Mouse (Mus musculus): Measurements from ENCODE around the gene Fam20a. TPM values are rescaled to one million over a fixed set of nuclear protein-coding genes. Genes with fewer than 3 reads are reported as not detected.

The Fam20a gene
- polyA plus RNA-seq, 1 experiment from 2014 or later: 1.8 TPM

DNA sequence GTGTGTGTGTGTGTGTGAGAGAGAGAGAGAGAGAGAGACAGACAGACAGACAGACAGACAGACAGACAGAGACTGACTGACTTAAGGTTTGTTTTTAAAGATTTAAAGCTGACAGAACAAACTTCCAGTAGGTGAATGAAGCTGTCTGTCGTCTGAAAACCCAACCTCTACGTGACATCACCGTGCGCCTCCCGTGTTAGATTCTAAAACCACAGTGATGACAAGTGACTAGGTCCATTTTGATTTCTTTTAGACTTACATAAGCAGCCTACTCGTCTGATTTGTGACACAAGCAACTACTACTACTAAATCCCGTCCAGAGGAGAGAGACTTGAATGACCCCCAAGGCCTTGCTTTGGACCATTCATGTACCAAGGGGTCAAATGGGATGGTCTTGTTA is 48.3 kb downstream of the Fam20a start:
- Histone ChIP-seq H3K27me3 (replicated peaks) (no peaks in the 10 kb centered on the region), H3K4me3 (no peak overlapping the region), H3K9me3 (no peaks in the 10 kb centered on the region), H3K4me1 (no peaks in the 10 kb centered on the region), H3K9ac (no peak overlapping the region), H3K36me3 (peaks cover 10% of the 10 kb centered on the region), H3K27ac (no peak overlapping the region), H3K4me2 (replicated peaks) (no peak overlapping the region)
- ATAC-seq (ENCODE audit: low FRiP score, low read depth): no peak
- WGBS: 89% methylated on average over 7 of the region's 7 CpGs

DNA sequence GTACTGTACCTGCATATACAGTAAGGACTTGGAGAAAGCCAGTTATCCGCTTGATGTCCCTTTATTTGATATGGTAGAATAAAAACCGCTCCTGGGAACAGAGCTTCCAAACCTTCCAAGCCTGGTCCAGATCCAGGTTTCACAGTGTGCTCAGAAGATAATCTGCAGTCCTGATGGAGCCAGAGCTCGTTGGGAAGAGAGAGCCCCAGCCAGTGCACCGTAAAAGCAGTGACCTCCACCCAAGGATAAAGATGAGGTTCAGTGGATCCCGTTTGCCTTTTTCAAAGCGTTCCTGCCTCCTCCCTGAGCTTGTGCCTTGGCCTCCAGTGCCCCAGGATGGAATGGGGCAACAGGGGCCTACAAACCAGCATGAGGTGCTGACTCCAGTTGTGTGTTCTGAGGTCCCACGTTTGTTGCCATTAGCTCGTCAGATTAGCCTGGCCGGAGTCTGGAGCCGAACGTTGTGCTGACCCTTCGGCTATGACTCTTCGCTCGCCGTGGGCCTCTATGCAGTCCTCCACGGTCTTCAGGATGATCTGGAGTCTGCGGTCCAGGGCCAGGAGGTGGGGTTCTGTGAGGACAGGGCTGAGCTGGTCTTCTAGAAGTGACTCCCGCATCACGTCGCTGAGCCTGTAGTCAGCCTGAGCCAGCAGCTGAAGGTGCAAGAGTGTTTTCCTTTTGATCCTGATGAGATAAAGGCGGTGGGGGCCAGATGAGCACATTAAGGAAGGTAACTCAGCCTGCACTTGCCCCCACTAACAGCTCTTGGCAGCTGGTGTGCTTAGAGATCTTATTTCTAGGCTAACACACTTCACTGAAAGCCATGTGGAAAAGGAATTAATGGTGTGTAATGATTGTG is 49.0 kb downstream of the Fam20a start:
- Histone ChIP-seq H3K9ac (no peak overlapping the region), H3K9me3 (no peaks in the 10 kb centered on the region), H3K4me2 (replicated peaks) (no peak overlapping the region), H3K27ac (no peak overlapping the region), H3K36me3 (peaks cover 16% of the 10 kb centered on the region), H3K27me3 (replicated peaks) (no peaks in the 10 kb centered on the region), H3K4me3 (no peak overlapping the region), H3K4me1 (no peaks in the 10 kb centered on the region)
- 81% methylated on average over 21 of the region's 21 CpGs for whole genome bisulfite sequencing
- ATAC-seq (ENCODE audit: low FRiP score, low read depth): no peak

DNA sequence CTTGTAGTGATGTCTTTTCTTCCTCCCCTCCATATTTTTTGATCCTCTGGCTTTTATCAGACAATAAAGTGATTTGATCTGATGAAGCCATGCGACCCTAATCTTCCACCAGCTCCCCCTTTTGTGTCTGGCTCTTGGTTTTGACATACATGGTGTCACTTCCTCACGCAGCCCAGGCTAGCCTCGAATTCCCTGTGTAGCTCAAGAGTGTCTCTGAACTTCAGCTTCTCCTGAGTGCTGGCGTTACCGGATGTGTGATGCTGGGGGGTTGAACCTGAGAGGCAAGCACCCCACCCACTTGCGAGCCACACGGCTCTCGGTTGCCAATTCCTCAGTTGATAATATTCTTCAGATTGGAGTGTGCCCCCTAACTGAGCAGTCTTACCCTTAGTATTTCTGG is 49.7 kb downstream of the Fam20a start:
- no peaks in the 10 kb centered on the region for H3K4me1 ChIP-seq
- peaks cover 23% of the 10 kb centered on the region for H3K36me3 ChIP-seq
- H3K9ac ChIP-seq: no peak overlapping the region
- WGBS: 92% methylated on average over 8 of the region's 8 CpGs
- ATAC-seq (ENCODE audit: low FRiP score, low read depth): no peak
- H3K27me3 ChIP-seq (replicated peaks): no peaks in the 10 kb centered on the region
- H3K9me3 ChIP-seq: no peaks in the 10 kb centered on the region
- H3K4me3 ChIP-seq: no peak overlapping the region
- H3K4me2 ChIP-seq (replicated peaks): no peak overlapping the region
- no peak overlapping the region for H3K27ac ChIP-seq

DNA sequence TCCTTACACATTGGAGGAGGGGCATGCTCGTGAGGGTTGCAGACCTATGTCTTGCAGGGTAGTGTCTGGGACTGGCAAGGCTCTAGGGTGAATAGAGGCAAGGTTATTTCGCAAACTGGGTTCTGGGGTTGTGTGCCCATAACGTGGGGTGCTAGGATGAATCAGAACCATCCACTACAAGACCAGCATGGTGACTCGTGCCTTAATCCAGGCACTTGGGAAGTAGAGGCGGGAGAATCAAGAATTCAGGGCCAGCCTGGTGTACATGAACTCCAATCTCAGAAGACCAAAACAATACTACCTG is 50.1 kb downstream of the Fam20a start:
- H3K4me1 ChIP-seq: no peaks in the 10 kb centered on the region
- no peaks in the 10 kb centered on the region for H3K27me3 ChIP-seq (replicated peaks)
- no peaks in the 10 kb centered on the region for H3K9me3 ChIP-seq
- ATAC-seq (ENCODE audit: low FRiP score, low read depth): no peak
- no peak overlapping the region for H3K27ac ChIP-seq
- no peak overlapping the region for H3K4me3 ChIP-seq
- H3K4me2 ChIP-seq (replicated peaks): no peak overlapping the region
- 87% methylated on average over 5 of the region's 5 CpGs for WGBS
- no peak overlapping the region for H3K9ac ChIP-seq
- H3K36me3 ChIP-seq: peaks cover 27% of the 10 kb centered on the region

DNA sequence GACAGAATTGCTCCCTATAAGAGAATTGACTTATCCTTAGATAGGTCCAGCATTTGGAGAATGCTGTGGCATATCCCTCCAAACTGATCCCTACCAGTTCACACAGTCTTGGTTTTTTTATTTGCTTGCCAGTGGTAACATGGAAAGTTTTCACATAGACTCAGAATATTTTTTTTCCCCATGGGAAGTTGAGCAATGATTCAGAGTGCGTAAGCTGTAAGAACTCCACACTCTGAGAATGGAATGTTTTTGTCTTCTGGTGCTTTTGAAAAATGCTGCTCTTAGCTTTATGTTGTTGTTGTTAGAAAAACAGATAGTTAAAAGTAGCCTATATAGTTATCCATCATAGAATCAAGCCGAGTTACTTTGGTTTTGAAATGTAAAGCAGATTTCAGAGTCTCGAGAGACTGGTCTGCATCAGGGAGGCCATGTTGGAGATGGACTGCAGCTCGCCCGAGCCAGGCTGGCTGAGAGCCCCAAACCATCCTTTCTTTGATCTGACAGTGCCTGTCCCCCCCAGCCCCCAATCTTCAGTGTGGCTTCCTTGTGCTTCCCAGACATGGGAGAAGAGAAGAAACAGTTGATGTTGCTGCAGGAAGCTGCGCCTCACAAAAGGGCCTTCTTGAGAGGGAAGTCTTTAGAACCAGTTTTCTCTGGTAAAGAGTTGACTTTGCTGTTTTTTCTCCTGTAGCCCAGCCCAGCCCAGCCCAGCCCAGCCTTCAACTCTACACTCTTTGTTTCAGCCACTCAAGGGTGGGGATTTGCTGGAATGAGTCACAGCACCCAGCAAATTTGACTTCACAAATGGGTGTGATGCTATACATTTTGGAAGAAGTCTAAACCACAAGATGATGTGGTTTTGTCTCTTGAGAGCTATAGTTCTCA is 50.7 kb downstream of the Fam20a start:
- 81% methylated on average over 6 of the region's 6 CpGs for WGBS
- Histone ChIP-seq H3K9ac (no peak overlapping the region), H3K4me2 (replicated peaks) (no peak overlapping the region), H3K4me1 (no peaks in the 10 kb centered on the region), H3K9me3 (no peaks in the 10 kb centered on the region), H3K36me3 (peaks cover 33% of the 10 kb centered on the region), H3K27ac (0 out of 2 replicates have a peak overlapping the region, but pooled peaks have one; percentile 5), H3K27me3 (replicated peaks) (no peaks in the 10 kb centered on the region), H3K4me3 (no peak overlapping the region)
- ATAC-seq (ENCODE audit: low FRiP score, low read depth): no peak

DNA sequence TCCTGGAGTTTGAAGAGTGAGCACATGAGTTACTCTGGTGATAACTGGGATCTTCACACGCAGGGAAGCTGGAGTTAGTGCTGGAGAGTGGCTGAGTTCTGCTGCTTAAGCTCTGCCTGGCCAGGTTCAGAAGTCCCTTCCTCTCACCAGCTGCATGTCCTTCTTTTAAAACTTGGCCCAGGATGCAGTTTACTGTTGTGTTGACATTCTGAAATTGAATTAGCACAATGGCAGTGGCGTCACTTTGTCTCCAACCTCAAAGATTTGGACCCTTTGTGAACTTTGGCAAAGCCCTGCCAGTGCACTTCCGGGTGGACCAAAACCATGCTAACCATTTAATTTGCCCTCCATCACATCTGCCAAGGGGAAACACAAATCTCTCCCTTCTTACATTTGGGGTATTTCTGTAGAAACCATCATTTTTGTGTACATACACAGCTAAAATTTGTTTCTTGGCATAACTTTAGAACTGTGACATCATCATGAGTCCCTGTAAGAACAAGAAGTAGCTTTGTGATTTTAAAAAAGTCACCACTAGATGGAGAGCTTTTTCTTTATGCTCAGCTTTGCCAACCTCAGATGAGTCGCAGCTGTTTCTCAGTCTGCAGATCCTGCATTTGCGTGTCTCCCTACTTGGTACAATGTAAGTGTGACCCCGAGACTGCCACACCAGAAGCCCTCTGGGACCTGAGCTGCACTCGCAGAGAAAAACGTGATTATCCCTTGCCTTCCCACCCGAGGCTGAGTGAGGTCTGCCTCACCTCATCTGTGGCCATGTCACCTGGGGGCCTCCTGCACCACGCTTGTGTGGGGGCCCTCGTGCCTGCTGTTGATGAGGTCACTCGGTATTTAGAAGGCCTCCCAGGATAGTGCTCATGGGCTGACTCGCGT is 51.8 kb downstream of the Fam20a start:
- ATAC-seq (ENCODE audit: low FRiP score, low read depth): peak; percentile 60
- Histone ChIP-seq H3K9ac (no peak overlapping the region), H3K4me3 (no peak overlapping the region), H3K4me1 (no peaks in the 10 kb centered on the region), H3K27ac (no peak overlapping the region), H3K27me3 (replicated peaks) (no peaks in the 10 kb centered on the region), H3K9me3 (no peaks in the 10 kb centered on the region), H3K4me2 (replicated peaks) (no peak overlapping the region), H3K36me3 (peaks cover 44% of the 10 kb centered on the region)
- 66% methylated on average over 14 of the region's 14 CpGs for WGBS

DNA sequence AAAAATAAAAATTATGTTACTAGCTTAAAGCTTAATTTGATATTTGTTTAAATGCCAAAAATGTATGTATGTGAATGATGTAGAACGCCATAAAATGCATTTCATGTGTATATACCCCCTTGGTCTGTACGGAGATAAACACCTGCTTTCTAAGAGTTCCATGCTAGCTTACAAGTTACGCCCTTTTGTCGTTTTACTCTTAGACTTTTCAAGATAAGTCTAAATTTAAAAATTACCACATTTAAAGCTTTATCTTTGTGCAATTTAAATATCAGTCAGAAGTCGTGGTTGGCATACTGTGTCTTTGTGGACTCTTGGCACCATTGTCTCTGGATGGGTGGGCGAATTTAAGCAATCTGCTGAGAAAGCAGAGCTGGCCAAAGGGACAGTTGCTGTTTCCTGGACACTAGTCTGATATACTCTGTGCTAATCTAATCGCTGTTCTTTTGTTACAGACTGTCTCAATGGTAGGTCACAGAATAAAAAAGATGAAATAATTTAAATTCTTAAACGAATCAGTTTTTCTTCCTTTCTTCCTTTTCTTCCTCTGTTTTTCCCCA is 52.9 kb downstream of the Fam20a start:
- Histone ChIP-seq H3K4me1 (no peaks in the 10 kb centered on the region), H3K27me3 (replicated peaks) (no peaks in the 10 kb centered on the region), H3K9me3 (no peaks in the 10 kb centered on the region), H3K4me3 (no peak overlapping the region), H3K36me3 (peaks cover 52% of the 10 kb centered on the region), H3K4me2 (replicated peaks) (no peak overlapping the region), H3K27ac (no peak overlapping the region), H3K9ac (no peak overlapping the region)
- ATAC-seq (ENCODE audit: low FRiP score, low read depth): no peak
- 89% methylated on average over 8 of the region's 8 CpGs for WGBS

DNA sequence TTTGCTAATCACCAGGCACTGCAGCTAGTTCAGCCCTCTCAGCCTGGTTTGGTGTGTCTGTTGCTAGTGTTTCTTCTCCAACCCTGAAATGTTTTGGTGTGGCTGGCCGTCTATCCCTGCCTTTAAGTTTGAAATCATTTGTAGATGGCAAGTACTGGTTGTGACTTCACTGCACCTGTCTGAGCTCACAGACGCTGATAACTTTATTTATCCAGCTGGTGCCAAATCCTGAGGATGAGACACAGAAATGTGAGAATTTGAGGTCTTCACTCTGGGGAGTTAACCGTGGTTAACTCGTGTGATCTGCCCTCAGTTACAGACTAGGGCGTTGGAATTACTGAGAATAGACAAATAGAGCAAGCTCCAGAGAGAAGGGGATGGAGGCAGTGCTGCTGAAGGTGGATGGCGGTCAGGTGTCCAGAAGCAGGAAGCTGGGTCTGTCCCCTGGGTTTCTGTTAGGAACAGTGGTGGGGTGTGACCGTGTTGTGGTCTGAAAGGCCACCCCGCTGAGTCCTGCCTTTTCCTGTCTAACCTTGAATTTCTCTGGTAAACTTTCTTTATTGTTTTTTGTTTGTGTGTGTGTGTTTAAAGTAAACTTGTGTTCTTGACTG is 53.9 kb downstream of the Fam20a start:
- 92% methylated on average over 8 of the region's 8 CpGs for WGBS
- Histone ChIP-seq H3K9me3 (no peaks in the 10 kb centered on the region), H3K4me3 (no peak overlapping the region), H3K4me1 (no peaks in the 10 kb centered on the region), H3K9ac (no peak overlapping the region), H3K27me3 (replicated peaks) (no peaks in the 10 kb centered on the region), H3K36me3 (peaks cover 62% of the 10 kb centered on the region), H3K27ac (no peak overlapping the region), H3K4me2 (replicated peaks) (no peak overlapping the region)
- ATAC-seq (ENCODE audit: low FRiP score, low read depth): no peak

DNA sequence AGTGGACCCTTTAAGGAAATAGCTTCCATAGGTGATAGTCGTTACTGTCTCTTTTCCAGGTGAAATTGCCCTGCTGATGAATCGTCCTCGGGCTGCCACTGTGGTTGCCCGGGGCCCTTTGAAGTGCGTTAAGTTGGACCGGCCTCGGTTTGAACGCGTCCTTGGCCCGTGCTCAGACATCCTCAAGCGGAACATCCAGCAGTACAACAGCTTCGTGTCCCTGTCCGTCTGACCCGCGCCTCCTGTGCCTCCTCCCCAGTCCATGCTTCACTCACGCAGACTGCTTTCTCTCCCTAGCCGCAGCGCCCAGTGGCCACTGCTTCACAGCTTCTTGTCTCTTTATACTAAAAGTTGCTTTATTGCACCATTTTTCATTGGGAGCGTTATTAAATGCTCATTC is 54.7 kb downstream of the Fam20a start:
- Histone ChIP-seq H3K4me3 (no peak overlapping the region), H3K27ac (no peak overlapping the region), H3K27me3 (replicated peaks) (no peaks in the 10 kb centered on the region), H3K4me2 (replicated peaks) (no peak overlapping the region), H3K36me3 (peaks cover 70% of the 10 kb centered on the region), H3K4me1 (no peaks in the 10 kb centered on the region), H3K9ac (no peak overlapping the region), H3K9me3 (no peaks in the 10 kb centered on the region)
- 92% methylated on average over 19 of the region's 19 CpGs for WGBS
- ATAC-seq (ENCODE audit: low FRiP score, low read depth): no peak

DNA sequence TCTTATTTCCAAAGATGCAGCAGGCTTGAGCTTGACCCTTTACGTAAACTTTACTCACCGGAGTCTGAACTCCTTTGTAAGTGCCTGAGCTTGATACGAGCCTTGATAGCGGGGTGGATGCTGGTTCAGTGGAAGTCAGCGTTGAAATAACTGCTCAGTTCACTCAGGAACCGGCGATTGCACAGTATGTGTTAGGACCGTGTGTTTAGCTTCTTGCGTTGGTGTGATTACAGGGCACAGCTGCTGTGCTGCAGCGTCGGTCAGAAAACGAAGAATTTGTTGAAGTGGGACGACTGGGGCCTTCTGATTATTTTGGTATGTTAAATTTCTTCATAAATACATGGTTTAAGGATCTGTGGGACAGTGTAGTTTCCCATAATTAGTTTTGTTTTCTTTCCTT is 55.7 kb downstream of the Fam20a start:
- no peak overlapping the region for H3K9ac ChIP-seq
- H3K4me2 ChIP-seq (replicated peaks): no peak overlapping the region
- no peak for ATAC-seq (ENCODE audit: low FRiP score, low read depth)
- no peaks in the 10 kb centered on the region for H3K4me1 ChIP-seq
- peaks cover 75% of the 10 kb centered on the region for H3K36me3 ChIP-seq
- no peaks in the 10 kb centered on the region for H3K9me3 ChIP-seq
- WGBS: 97% methylated on average over 13 of the region's 13 CpGs
- no peaks in the 10 kb centered on the region for H3K27me3 ChIP-seq (replicated peaks)
- no peak overlapping the region for H3K4me3 ChIP-seq
- no peak overlapping the region for H3K27ac ChIP-seq

DNA sequence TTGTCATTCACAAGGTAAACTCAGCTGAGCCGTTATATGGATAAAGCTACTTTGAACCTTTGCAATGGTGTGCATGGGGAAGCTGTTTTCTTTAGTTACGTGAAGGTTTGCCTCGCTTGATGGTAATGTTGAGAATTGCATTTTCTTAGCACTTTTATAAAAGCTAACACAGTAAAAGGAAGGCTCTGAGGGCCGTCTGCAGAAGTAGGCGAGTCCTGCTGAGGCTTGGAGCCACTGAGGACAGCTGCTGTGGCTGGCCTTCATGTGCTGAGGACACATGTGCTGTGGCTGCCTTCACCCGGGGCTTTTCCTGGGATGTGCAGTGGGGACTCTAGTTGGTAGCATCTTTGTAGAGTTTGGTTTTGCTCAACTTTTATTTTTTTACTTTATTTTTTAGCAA is 56.7 kb downstream of the Fam20a start:
- Histone ChIP-seq H3K4me3 (no peak overlapping the region), H3K27me3 (replicated peaks) (no peaks in the 10 kb centered on the region), H3K4me1 (no peaks in the 10 kb centered on the region), H3K27ac (no peak overlapping the region), H3K36me3 (peaks cover 81% of the 10 kb centered on the region), H3K9me3 (no peaks in the 10 kb centered on the region), H3K9ac (no peak overlapping the region), H3K4me2 (replicated peaks) (no peak overlapping the region)
- no peak for ATAC-seq (ENCODE audit: low FRiP score, low read depth)
- WGBS: 85% methylated on average over 6 of the region's 6 CpGs

All from neural tube, embryonic 12.5 days (tissue).